Mouse (Mus musculus) midbrain, embryonic 16.5 days (tissue): ENCODE data around the gene Col2a1. TPM values are rescaled to one million over a fixed set of nuclear protein-coding genes. Genes with fewer than 3 reads are reported as not detected.

ENCODE experiments used
- ATAC-seq: fragments of 200-750 bp; cut with Nextera tagmentation; 2 replicates; pipeline ENCODE4 v1.8.0; 2017; ENCODE audit warnings: moderate TSS enrichment
- H3K27ac ChIP-seq: fragments of 300-500 bp; sonication (generic); 2 replicates; pipeline ENCODE4 v1.5.1; 2014; ENCODE audit warnings: mild to moderate bottlenecking, low read length, mixed read lengths
- H3K27me3 ChIP-seq: fragments of 300-500 bp; sonication (generic); 2 replicates; pipeline ENCODE4 v1.6.1; 2014; ENCODE audit warnings: low read depth, low read length, mixed read lengths; ENCODE audit not compliant: control insufficient read depth, insufficient read depth
- H3K36me3 ChIP-seq: fragments of 300-500 bp; sonication (generic); 2 replicates; pipeline ENCODE4 v1.6.1; 2014; ENCODE audit warnings: mild to moderate bottlenecking, low read length, moderate library complexity, mixed read lengths; ENCODE audit not compliant: control insufficient read depth, insufficient read depth
- H3K4me1 ChIP-seq: fragments of 300-500 bp; sonication (generic); 2 replicates; pipeline ENCODE4 v1.6.1; 2014; ENCODE audit warnings: mild to moderate bottlenecking, low read length, mixed read lengths; ENCODE audit not compliant: control insufficient read depth, insufficient read depth
- H3K4me2 ChIP-seq: fragments of 300-500 bp; sonication (generic); 2 replicates; pipeline ENCODE4 v1.6.1; 2014; ENCODE audit warnings: mild to moderate bottlenecking, low read length, mixed read lengths
- H3K4me3 ChIP-seq: fragments of 300-500 bp; sonication (generic); 2 replicates; pipeline ENCODE4 v1.5.1; 2014; ENCODE audit warnings: low read depth, mild to moderate bottlenecking, low read length, moderate library complexity, mixed read lengths
- H3K9ac ChIP-seq: fragments of 300-500 bp; sonication (generic); 2 replicates; pipeline ENCODE4 v1.6.1; 2014; ENCODE audit warnings: low read depth, low read length, mixed read lengths
- H3K9me3 ChIP-seq: fragments of 300-500 bp; sonication (generic); replicated peaks from 2 replicates; pipeline ENCODE4 v1.6.1; 2014; ENCODE audit warnings: mild to moderate bottlenecking, low read length, mixed read lengths; ENCODE audit not compliant: control insufficient read depth, poor library complexity, severe bottlenecking
- WGBS: fragments of 180-500 bp; shearing (Covaris S2); extraction: QIAGEN DNeasy Blood & Tissue Kit; methylation state at CpG from one replicate; pipeline ENCODE4 v1.1.7; 2014; 5-methylcytosine and 5-hydroxymethylcytosine counted together
- polyA plus RNA-seq: library from polyadenylated mRNA; unstranded; fragments of >200 nt; fragmentation: Nextera tagmentation; extraction: Ambion mirVana; gene quantifications from 2 replicates; pipeline ENCODE4 v1.2.1, GENCODE M21; 2015

Col2a1 gene
- polyA plus RNA-seq, 1 experiment from 2014 or later, result 22.6 TPM

GRCm38 (mm10) chr15:97927018-97927417, 77.5 kb downstream of the Col2a1 start:
- no peaks in the 10 kb centered on the region for H3K36me3 ChIP-seq
- H3K27me3 ChIP-seq, result no peaks in the 10 kb centered on the region
- no peak for ATAC-seq
- H3K27ac ChIP-seq, result no peak overlapping the region
- H3K9me3 ChIP-seq, result no peaks in the 10 kb centered on the region
- no peak overlapping the region for H3K4me2 ChIP-seq
- H3K4me3 ChIP-seq, result no peak overlapping the region
- H3K9ac ChIP-seq, result no peak overlapping the region
- H3K4me1 ChIP-seq, result no peaks in the 10 kb centered on the region
- WGBS, result 68% methylated on average over 4 of the region's 4 CpGs

Other genes with a start within 250 kb of the Col2a1 start
- 19.7 and 21.3 TPM in 2 replicates for gene Rapgef3, start 236.7 kb downstream of the Col2a1 start, polyA plus RNA-seq
- 92.1 and 100 TPM in 2 replicates for gene Slc48a1, start 226.2 kb downstream of the Col2a1 start, polyA plus RNA-seq
- 28.6 and 31.5 TPM in 2 replicates for gene Hdac7, start 160.2 kb downstream of the Col2a1 start, polyA plus RNA-seq
- 0.05 and 0.15 TPM in 2 replicates for gene Vdr, start 94.1 kb downstream of the Col2a1 start, polyA plus RNA-seq
- 52.5 and 57.2 TPM in 2 replicates for gene Tmem106c, start 40.5 kb downstream of the Col2a1 start, polyA plus RNA-seq
- gene Pfkm, start 87.9 kb upstream of the Col2a1 start, polyA plus RNA-seq, result 93.9 and 102 TPM in 2 replicates
- 20.8 and 25.3 TPM in 2 replicates for gene Senp1, start 89.0 kb upstream of the Col2a1 start, polyA plus RNA-seq
- gene Asb8, start 160.9 kb upstream of the Col2a1 start, polyA plus RNA-seq, result 60.2 and 63.5 TPM in 2 replicates
- 118 and 146 TPM in 2 replicates for gene Ccdc184, start 162.5 kb upstream of the Col2a1 start, polyA plus RNA-seq
- gene Olfr288, start 190.8 kb upstream of the Col2a1 start, polyA plus RNA-seq, result not detected in 2 replicates
- gene Gm44579, start 216.3 kb upstream of the Col2a1 start, polyA plus RNA-seq, result not detected in 2 replicates
- gene Olfr287, start 216.4 kb upstream of the Col2a1 start, polyA plus RNA-seq, result 0.16 and 0.20 TPM in 2 replicates
- gene Olfr286, start 229.8 kb upstream of the Col2a1 start, polyA plus RNA-seq, result not detected in 2 replicates